Mouse (Mus musculus) hindbrain, embryonic 16.5 days (tissue): ENCODE measurements at regions not wholly inside any gene's neighbourhood (a gene's known extent, or its start where the extent isn't known, plus 50 kb on each side); places are given as distances from the start of the nearest gene placed in this dataset.

ENCODE experiments used
- ATAC-seq: fragments of 200-750 bp; cut with Nextera tagmentation; 2 replicates; pipeline ENCODE4 v1.8.0; 2017; ENCODE audit warnings: moderate TSS enrichment, moderate library complexity
- H3K27ac ChIP-seq: fragments of 300-500 bp; sonication (generic); 2 replicates; pipeline ENCODE4 v1.5.1; 2014; ENCODE audit warnings: low read depth, mild to moderate bottlenecking, control low read depth, low read length, moderate library complexity
- H3K27me3 ChIP-seq: fragments of 300-500 bp; sonication (generic); replicated peaks from 2 replicates; pipeline ENCODE4 v1.6.1; 2014; ENCODE audit warnings: low read length; ENCODE audit not compliant: control insufficient read depth, insufficient read depth
- H3K36me3 ChIP-seq: fragments of 300-500 bp; sonication (generic); 2 replicates; pipeline ENCODE4 v1.6.1; 2014; ENCODE audit warnings: mild to moderate bottlenecking, low read length, moderate library complexity, mixed read lengths; ENCODE audit not compliant: control insufficient read depth, insufficient read depth
- H3K4me1 ChIP-seq: fragments of 300-500 bp; sonication (generic); 2 replicates; pipeline ENCODE4 v1.6.1; 2014; ENCODE audit warnings: low read depth, low read length; ENCODE audit not compliant: control insufficient read depth, insufficient read depth
- H3K4me2 ChIP-seq: fragments of 300-500 bp; sonication (generic); 2 replicates; pipeline ENCODE4 v1.6.1; 2014; ENCODE audit warnings: mild to moderate bottlenecking, low read length, control low read depth, moderate library complexity
- H3K4me3 ChIP-seq: fragments of 300-500 bp; sonication (generic); 2 replicates; pipeline ENCODE4 v1.5.1; 2014; ENCODE audit warnings: mild to moderate bottlenecking, low read length, control low read depth, moderate library complexity
- H3K9ac ChIP-seq: fragments of 300-500 bp; sonication (generic); 2 replicates; pipeline ENCODE4 v1.6.1; 2014; ENCODE audit warnings: low read depth, mild to moderate bottlenecking, control low read depth, low read length, moderate library complexity
- H3K9me3 ChIP-seq: fragments of 300-500 bp; sonication (generic); 2 replicates; pipeline ENCODE4 v1.6.1; 2014; ENCODE audit warnings: mild to moderate bottlenecking, low read length, moderate library complexity; ENCODE audit not compliant: control insufficient read depth
- WGBS: fragments of 180-500 bp; shearing (Covaris S2); extraction: QIAGEN DNeasy Blood & Tissue Kit; methylation state at CpG from one replicate; pipeline ENCODE4 v1.1.7; 2014; 5-methylcytosine and 5-hydroxymethylcytosine counted together

DNA sequence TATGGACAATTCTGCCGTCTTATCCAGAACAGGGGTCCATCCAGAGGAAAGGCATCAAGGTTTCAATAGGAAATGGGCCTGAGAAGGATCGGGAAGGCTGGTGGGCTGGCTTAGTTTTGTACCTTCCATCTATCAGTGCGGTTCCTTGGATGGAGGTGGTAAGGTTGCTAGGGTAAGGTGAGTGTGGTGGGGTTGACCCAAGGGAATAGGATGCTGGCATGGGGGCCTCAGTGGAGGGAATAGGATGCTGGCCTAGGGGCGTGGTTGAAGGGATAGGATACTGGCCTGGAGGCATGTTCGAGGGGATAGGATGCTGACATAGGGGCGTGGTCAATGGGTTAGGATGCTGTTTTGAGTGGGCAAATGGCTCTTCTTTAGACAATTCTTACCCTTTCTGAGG, 82.6 kb upstream of the Sel1l start:
- WGBS = 87% methylated on average over 6 of the region's 6 CpGs
- Histone ChIP-seq H3K9ac (no peak overlapping the region), H3K27ac (no peak overlapping the region), H3K36me3 (no peaks in the 10 kb centered on the region), H3K4me3 (no peak overlapping the region), H3K9me3 (no peaks in the 10 kb centered on the region), H3K4me1 (no peaks in the 10 kb centered on the region), H3K27me3 (no peaks in the 10 kb centered on the region), H3K4me2 (no peak overlapping the region)
- ATAC-seq = no peak

- no peaks in the 10 kb centered on the region for H3K9me3 ChIP-seq
- H3K4me1 ChIP-seq = no peaks in the 10 kb centered on the region
- H3K4me2 ChIP-seq = no peak overlapping the region
- ATAC-seq = no peak
- H3K27ac ChIP-seq = no peak overlapping the region
- no peak overlapping the region for H3K4me3 ChIP-seq
- no peaks in the 10 kb centered on the region for H3K36me3 ChIP-seq
- 75% methylated on average over 7 of the region's 7 CpGs for WGBS
- no peaks in the 10 kb centered on the region for H3K27me3 ChIP-seq
- no peak overlapping the region for H3K9ac ChIP-seq
Measured at GRCm38 (mm10) chr12:91929386-91930054, 80.6 kb upstream of the Sel1l start.

GRCm38 (mm10) chr12:91927576-91927975, 78.6 kb upstream of the Sel1l start:
- ATAC-seq = no peak
- Histone ChIP-seq H3K27me3 (no peaks in the 10 kb centered on the region), H3K36me3 (no peaks in the 10 kb centered on the region), H3K4me2 (no peak overlapping the region), H3K4me3 (no peak overlapping the region), H3K4me1 (no peaks in the 10 kb centered on the region), H3K9me3 (no peaks in the 10 kb centered on the region), H3K9ac (no peak overlapping the region), H3K27ac (no peak overlapping the region)
- 69% methylated on average over 6 of the region's 6 CpGs for WGBS

DNA sequence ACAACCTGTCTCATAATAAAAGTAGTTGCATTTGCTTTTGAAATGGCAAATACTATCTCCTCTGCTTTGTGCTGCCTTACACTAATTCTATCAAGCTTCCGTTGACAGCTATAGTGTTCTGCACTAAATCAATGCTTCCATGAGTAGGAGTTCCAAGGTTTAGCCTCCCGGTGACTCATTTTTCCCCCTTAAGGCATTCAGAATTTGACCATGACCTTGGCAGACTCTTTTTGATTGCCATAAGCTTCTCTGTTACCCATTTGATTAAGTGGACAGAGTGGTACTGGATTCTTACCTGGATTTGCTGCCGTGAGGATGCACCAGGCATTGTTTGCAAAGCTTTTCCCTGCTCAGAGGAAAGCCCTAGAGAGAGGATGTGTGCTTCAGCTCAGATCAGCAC, 66.5 kb upstream of the Sel1l start:
- no peaks in the 10 kb centered on the region for H3K36me3 ChIP-seq
- 82% methylated on average over 3 of the region's 3 CpGs for WGBS
- H3K9me3 ChIP-seq = no peaks in the 10 kb centered on the region
- ATAC-seq = no peak
- H3K4me3 ChIP-seq = no peak overlapping the region
- H3K4me1 ChIP-seq = no peaks in the 10 kb centered on the region
- H3K27ac ChIP-seq = no peak overlapping the region
- no peak overlapping the region for H3K9ac ChIP-seq
- no peaks in the 10 kb centered on the region for H3K27me3 ChIP-seq
- H3K4me2 ChIP-seq = no peak overlapping the region

DNA sequence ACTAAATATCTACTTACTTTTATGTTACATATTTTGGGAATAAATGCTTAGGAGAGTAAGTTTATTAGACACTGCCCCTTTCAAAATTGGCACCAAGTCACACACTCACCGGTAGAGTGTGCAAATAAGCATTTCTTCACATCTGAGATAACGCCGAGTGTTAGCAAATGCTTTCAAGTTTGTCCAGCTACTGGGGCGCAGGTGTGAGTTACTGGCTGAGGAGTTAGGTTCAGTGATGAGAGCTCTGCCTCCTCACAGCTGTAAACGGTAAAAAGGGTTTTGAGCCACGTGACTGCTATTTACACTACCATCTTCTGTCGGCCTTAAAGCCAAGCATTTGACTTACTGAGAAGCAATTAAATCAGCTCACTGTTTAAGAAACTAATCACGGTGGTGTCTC, 61.6 kb upstream of the Sel1l start:
- Histone ChIP-seq H3K9me3 (peaks cover 3% of the 10 kb centered on the region; the same call in 1 of the 2 replicates), H3K4me3 (no peak overlapping the region), H3K27me3 (no peaks in the 10 kb centered on the region), H3K4me2 (no peak overlapping the region), H3K36me3 (no peaks in the 10 kb centered on the region), H3K4me1 (no peaks in the 10 kb centered on the region), H3K27ac (no peak overlapping the region), H3K9ac (no peak overlapping the region)
- ATAC-seq = no peak
- WGBS = 74% methylated on average over 8 of the region's 8 CpGs
